Mouse (Mus musculus): ENCODE data around the gene Btk. TPM values are rescaled to one million over a fixed set of nuclear protein-coding genes. Genes with fewer than 3 reads are reported as not detected.

Gene Btk
- total RNA-seq, 1 experiment from 2014 or later, result 0.82 TPM

Other genes with a start within 250 kb of the Btk start
- gene Drp2, start 179.0 kb downstream of the Btk start, total RNA-seq (2021), result 0.19 and 0.49 TPM in 2 replicates
- gene Taf7l, start 107.1 kb downstream of the Btk start, total RNA-seq (2021), result not detected in 2 replicates
- 30.7 and 34.1 TPM in 2 replicates for gene Timm8a1, start 41.7 kb downstream of the Btk start, total RNA-seq (2021)
- 276 and 305 TPM in 2 replicates for gene Rpl36a, start 2.1 kb upstream of the Btk start, total RNA-seq (2021)
- 8.4 and 9.0 TPM in 2 replicates for gene Gla, start 17.6 kb upstream of the Btk start, total RNA-seq (2021)
- gene Hnrnph2, start 17.6 kb upstream of the Btk start, total RNA-seq (2021), result 90.6 and 98.0 TPM in 2 replicates
- 9.7 and 14.6 TPM in 2 replicates for gene Armcx4, start 102.9 kb upstream of the Btk start, total RNA-seq (2021)
- 20.7 and 24.1 TPM in 2 replicates for gene Armcx1, start 134.4 kb upstream of the Btk start, total RNA-seq (2021)
- gene Armcx6, start 167.8 kb upstream of the Btk start, total RNA-seq (2021), result 6.3 and 14.3 TPM in 2 replicates
- gene Armcx3, start 173.0 kb upstream of the Btk start, total RNA-seq (2021), result 36.3 and 45.9 TPM in 2 replicates
- gene Armcx2, start 225.7 kb upstream of the Btk start, total RNA-seq (2021), result 36.3 and 44.4 TPM in 2 replicates

Measured in adrenal gland, postnatal 25 days (tissue).